Mouse (Mus musculus): ENCODE data around the gene Cep170b. TPM values are rescaled to one million over a fixed set of nuclear protein-coding genes. Genes with fewer than 3 reads are reported as not detected.

Cep170b gene
- total RNA-seq, 1 experiment, result 46.1 TPM

DNA sequence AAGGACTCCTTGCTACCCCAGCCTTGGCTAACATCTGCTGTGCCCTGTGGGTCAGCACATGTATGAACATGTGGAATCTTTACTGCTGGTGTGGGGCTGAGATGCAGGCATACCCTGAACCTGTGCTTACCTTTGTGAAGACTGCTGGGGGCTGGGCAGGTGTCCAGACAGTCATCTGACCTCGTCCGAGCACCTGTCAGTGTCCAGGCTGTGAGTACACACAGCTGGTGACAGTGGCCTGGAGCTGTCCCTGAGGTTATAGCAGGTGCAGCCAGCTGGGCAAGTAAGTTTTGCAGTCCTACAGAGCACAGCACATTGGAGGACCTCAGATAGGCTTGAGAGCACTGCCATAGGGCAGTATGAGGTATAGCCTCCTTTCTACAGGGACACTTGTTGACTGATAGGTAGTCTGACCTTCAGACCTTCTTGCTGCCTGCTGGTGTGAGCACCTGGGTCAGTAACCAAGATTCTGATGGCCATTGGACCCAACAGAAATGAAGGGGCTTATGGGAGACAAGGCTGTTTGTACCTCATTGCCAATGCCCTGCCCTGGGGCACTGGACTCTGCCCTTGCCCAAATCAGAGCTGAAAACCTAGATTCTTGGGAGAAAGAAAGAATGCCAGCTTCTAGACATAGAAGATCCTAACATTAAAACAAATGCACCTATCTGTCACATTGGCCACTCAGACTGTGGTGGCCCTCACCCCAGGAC, 14.0 kb downstream of the Cep170b start:
- H3K4me1 ChIP-seq (ENCODE audit: control insufficient read depth in 2 of 2, insufficient read depth in 2 of 2, low read length in 2 of 2, poor library complexity in 1 of 2), result no peaks in the 10 kb centered on the region; a peak in 2 of 4 replicates
- H3K4me3 ChIP-seq (ENCODE audit: insufficient read depth in 1 of 2, low read depth in 1 of 2, low read length in 2 of 2, poor library complexity in 1 of 2, severe bottlenecking in 1 of 2), result no peak overlapping the region
- no peaks in the 10 kb centered on the region for H3K9me3 ChIP-seq (ENCODE audit: control insufficient read depth, insufficient read depth, low read depth, low read length)
- in situ Hi-C loops (cut with MboI; ENCODE audit: low sequenced_read_pairs in 2 of 2, unreplicated experiment in 2 of 2), result no loop called here
- no peak for TF ChIP-seq MAFK (IDR thresholded peaks at IDR 0.05; ENCODE audit: insufficient read depth, low read depth, low read length)
- no peak for TF ChIP-seq ZC3H11A (IDR thresholded peaks at IDR 0.05; ENCODE audit: borderline replicate concordance, low read depth, low read length)
- no peak for TF ChIP-seq HCFC1 (IDR thresholded peaks at IDR 0.05; ENCODE audit: borderline replicate concordance, insufficient read depth, low read length)
- TF ChIP-seq ZNF384 (IDR thresholded peaks at IDR 0.05; ENCODE audit: low read depth, low read length), result no peak
- no peak for TF ChIP-seq CHD2 (IDR thresholded peaks at IDR 0.05; ENCODE audit: low read depth, low read length)
- H3K9ac ChIP-seq (ENCODE audit: insufficient read depth, low read depth, low read length, poor library complexity, severe bottlenecking), result no peak overlapping the region
- H3K36me3 ChIP-seq (ENCODE audit: control insufficient read depth, insufficient read depth, low read length, poor library complexity, severe bottlenecking), result peaks cover 70% of the 10 kb centered on the region; the same call in 1 of the 2 replicates
- no peak overlapping the region for H3K27ac ChIP-seq (ENCODE audit: insufficient read depth, low read depth, low read length, poor library complexity, severe bottlenecking)
- no peak for DNase-seq (ENCODE audit: low read depth, low spot score)

DNA sequence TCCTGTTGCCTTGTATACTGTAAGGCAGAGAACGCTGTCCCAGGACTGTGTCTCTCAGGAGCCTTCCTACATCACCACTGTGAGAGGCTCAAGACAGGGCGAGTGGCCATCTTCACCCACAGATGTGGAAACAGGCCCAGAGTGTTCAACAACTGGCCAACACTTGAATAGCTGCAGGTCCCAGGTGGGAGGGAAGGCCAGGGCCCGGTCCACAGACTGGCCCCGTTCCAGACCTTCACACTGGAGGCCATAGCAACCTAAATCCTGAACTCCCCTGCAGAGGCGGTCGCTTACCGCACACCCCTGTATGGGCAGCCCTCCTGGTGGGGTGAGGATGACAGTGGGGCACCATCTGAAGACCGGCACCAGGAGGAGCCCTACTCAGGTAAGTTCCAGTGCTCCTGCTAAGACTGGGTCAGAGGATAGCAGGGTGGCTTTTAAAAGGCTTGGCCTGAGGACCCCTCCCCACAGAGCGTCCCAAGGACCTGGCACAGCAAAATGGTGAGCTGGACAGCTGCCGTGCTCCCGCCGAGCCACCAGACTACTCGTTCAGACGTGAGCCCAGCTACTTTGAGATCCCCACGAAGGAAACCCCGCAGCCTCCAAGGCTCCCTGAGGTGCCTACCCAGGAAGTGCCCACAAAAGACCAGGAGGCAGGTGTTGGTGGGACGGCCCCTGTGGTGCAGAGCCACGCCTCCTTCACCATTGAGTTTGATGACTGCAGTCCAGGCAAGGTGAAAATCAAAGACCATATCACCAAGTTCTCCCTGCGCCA, 14.8 kb downstream of the Cep170b start:
- no peak for DNase-seq (ENCODE audit: low read depth, low spot score)
- peaks cover 73% of the 10 kb centered on the region; the same call in 1 of the 2 replicates for H3K36me3 ChIP-seq (ENCODE audit: control insufficient read depth, insufficient read depth, low read length, poor library complexity, severe bottlenecking)
- no peak overlapping the region for H3K4me3 ChIP-seq (ENCODE audit: insufficient read depth in 1 of 2, low read depth in 1 of 2, low read length in 2 of 2, poor library complexity in 1 of 2, severe bottlenecking in 1 of 2)
- H3K27ac ChIP-seq (ENCODE audit: insufficient read depth, low read depth, low read length, poor library complexity, severe bottlenecking), result no peak overlapping the region
- no peak overlapping the region for H3K9ac ChIP-seq (ENCODE audit: insufficient read depth, low read depth, low read length, poor library complexity, severe bottlenecking)
- TF ChIP-seq HCFC1 (IDR thresholded peaks at IDR 0.05; ENCODE audit: borderline replicate concordance, insufficient read depth, low read length) (no peak), CHD2 (IDR thresholded peaks at IDR 0.05; ENCODE audit: low read depth, low read length) (no peak), MAFK (IDR thresholded peaks at IDR 0.05; ENCODE audit: insufficient read depth, low read depth, low read length) (no peak), ZNF384 (IDR thresholded peaks at IDR 0.05; ENCODE audit: low read depth, low read length) (no peak), ZC3H11A (IDR thresholded peaks at IDR 0.05; ENCODE audit: borderline replicate concordance, low read depth, low read length) (no peak)
- no peaks in the 10 kb centered on the region for H3K9me3 ChIP-seq (ENCODE audit: control insufficient read depth, insufficient read depth, low read depth, low read length)
- in situ Hi-C loops (cut with MboI; ENCODE audit: low sequenced_read_pairs in 2 of 2, unreplicated experiment in 2 of 2), result no loop called here
- H3K4me1 ChIP-seq (ENCODE audit: control insufficient read depth in 2 of 2, insufficient read depth in 2 of 2, low read length in 2 of 2, poor library complexity in 1 of 2), result no peaks in the 10 kb centered on the region; a peak in 2 of 4 replicates

DNA sequence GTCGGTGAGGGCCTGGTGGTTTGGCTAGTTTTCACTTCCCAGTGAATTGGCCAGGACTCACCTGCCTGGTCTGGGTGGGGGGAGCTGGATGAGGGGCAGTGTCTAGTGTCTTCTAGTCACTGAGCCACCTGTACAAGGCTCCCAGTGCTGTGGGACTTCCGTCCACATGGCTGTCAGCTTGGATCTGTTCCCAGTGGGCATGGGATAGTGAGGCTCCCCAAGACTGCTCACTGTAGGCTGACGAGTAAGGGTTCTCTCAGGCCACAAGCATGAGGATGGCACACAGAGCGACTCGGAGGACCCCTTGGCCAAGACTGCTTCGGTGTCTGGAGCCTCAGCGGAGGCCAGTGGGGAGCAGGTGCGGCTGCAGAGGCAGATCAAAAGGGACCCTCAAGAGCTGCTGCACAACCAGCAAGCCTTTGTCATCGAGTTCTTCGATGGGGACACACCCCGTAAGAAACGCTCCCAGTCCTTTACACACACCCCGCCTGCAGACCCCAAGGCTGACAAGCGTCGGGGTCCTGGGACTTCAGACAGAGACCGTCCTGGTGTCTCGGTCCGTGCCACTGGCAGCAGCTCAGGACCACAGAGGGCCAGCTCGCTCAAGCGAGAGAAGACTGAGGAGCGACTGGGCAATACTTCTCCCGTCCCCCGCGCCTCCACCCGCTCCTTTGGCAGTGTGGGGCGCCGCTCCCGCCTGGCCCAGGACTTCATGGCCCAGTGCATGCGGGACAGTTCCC, 15.8 kb downstream of the Cep170b start:
- in situ Hi-C loops (cut with MboI; ENCODE audit: low sequenced_read_pairs in 2 of 2, unreplicated experiment in 2 of 2), result no loop called here
- Histone ChIP-seq H3K4me3 (ENCODE audit: insufficient read depth in 1 of 2, low read depth in 1 of 2, low read length in 2 of 2, poor library complexity in 1 of 2, severe bottlenecking in 1 of 2) (no peak overlapping the region), H3K4me1 (ENCODE audit: control insufficient read depth in 2 of 2, insufficient read depth in 2 of 2, low read length in 2 of 2, poor library complexity in 1 of 2) (no peaks in the 10 kb centered on the region; a peak in 2 of 4 replicates), H3K9me3 (ENCODE audit: control insufficient read depth, insufficient read depth, low read depth, low read length) (no peaks in the 10 kb centered on the region), H3K36me3 (ENCODE audit: control insufficient read depth, insufficient read depth, low read length, poor library complexity, severe bottlenecking) (peaks cover 69% of the 10 kb centered on the region; the same call in 1 of the 2 replicates), H3K9ac (ENCODE audit: insufficient read depth, low read depth, low read length, poor library complexity, severe bottlenecking) (no peak overlapping the region), H3K27ac (ENCODE audit: insufficient read depth, low read depth, low read length, poor library complexity, severe bottlenecking) (no peak overlapping the region)
- TF ChIP-seq MAFK (IDR thresholded peaks at IDR 0.05; ENCODE audit: insufficient read depth, low read depth, low read length) (no peak), CHD2 (IDR thresholded peaks at IDR 0.05; ENCODE audit: low read depth, low read length) (no peak), ZNF384 (IDR thresholded peaks at IDR 0.05; ENCODE audit: low read depth, low read length) (no peak), ZC3H11A (IDR thresholded peaks at IDR 0.05; ENCODE audit: borderline replicate concordance, low read depth, low read length) (no peak), HCFC1 (IDR thresholded peaks at IDR 0.05; ENCODE audit: borderline replicate concordance, insufficient read depth, low read length) (no peak)
- DNase-seq (ENCODE audit: low read depth, low spot score), result no peak

DNA sequence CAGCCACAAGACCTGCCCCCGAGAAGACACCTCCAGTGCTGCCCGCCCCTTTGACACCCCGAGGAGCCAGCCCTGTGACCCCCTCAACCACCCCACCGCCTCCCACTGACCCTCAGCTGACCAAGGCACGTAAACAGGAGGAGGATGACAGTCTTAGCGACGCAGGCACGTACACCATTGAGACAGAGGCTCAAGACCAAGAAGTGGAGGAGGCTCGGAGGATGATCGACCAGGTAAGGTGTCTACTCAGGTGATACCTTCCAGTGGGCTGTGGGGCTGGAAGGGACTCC, 16.3 kb downstream of the Cep170b start:
- TF ChIP-seq HCFC1 (IDR thresholded peaks at IDR 0.05; ENCODE audit: borderline replicate concordance, insufficient read depth, low read length) (no peak), MAFK (IDR thresholded peaks at IDR 0.05; ENCODE audit: insufficient read depth, low read depth, low read length) (no peak)
- Histone ChIP-seq H3K27ac (ENCODE audit: insufficient read depth, low read depth, low read length, poor library complexity, severe bottlenecking) (no peak overlapping the region), H3K9ac (ENCODE audit: insufficient read depth, low read depth, low read length, poor library complexity, severe bottlenecking) (no peak overlapping the region), H3K9me3 (ENCODE audit: control insufficient read depth, insufficient read depth, low read depth, low read length) (no peaks in the 10 kb centered on the region), H3K4me1 (ENCODE audit: control insufficient read depth in 2 of 2, insufficient read depth in 2 of 2, low read length in 2 of 2, poor library complexity in 1 of 2) (no peaks in the 10 kb centered on the region; a peak in 2 of 4 replicates), H3K36me3 (ENCODE audit: control insufficient read depth, insufficient read depth, low read length, poor library complexity, severe bottlenecking) (peaks cover 64% of the 10 kb centered on the region; the same call in 1 of the 2 replicates), H3K4me3 (ENCODE audit: insufficient read depth in 1 of 2, low read depth in 1 of 2, low read length in 2 of 2, poor library complexity in 1 of 2, severe bottlenecking in 1 of 2) (no peak overlapping the region)
- in situ Hi-C loops (cut with MboI; ENCODE audit: low sequenced_read_pairs in 2 of 2, unreplicated experiment in 2 of 2), result no loop called here
- DNase-seq (ENCODE audit: low read depth, low spot score), result no peak

Data from ES-E14 (cell line).